7 mouse cellular contexts compared by ENCODE assay signal in the genomic region with DNA sequence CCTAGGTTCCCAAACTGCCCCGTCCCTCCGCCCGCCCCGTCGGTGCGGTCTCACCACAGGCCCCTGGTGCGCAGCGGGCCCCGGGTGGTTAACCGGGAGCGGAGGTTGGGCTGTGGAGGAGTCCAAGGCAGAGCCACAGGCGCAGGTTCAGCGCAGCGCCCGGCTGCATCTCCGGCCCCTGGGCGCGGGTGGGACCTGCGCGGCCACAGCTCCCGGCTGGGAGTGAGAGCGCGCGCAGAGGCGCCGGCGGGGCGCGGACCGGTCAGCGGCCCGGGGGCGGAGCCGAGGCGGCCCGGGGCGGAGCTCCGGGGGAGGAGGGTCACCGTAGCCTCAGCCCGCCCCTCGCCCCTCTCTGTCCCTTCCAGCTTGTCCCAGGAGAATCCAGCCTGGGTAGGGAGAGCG. TPM values are rescaled to one million over a fixed set of nuclear protein-coding genes. Genes with fewer than 3 reads are reported as not detected.
A peak's percentile ranks its signal among the peaks of the same experiment; 100 is the strongest.
DNase-seq lines count a peak whose midpoint lies in the region; ATAC-seq lines count a peak whose summit lies in the region.
"Not testable (repeated sequence)": the region's sequence is repeated elsewhere in the genome, so short reads cannot be mapped to it uniquely, and the experiment has no call there.

No protein-coding gene starts in this region.

- peak; percentile 76 for ATAC-seq in embryonic facial prominence, embryonic 15.5 days (ENCODE audit: insufficient number of reproducible peaks, low FRiP score, low TSS enrichment, low read depth)
- ATAC-seq in heart, embryonic 12.5 days (ENCODE audit: insufficient number of reproducible peaks, low FRiP score) = peak; percentile 77
- peak; percentile 94 for ATAC-seq in intestine, embryonic 15.5 days
- ATAC-seq in limb, embryonic 12.5 days (ENCODE audit: insufficient number of reproducible peaks, insufficient read depth, low FRiP score, low TSS enrichment, low read depth) = peak; percentile 52; the same call in 1 of the 2 replicates
- ATAC-seq in neural tube, embryonic 13.5 days (ENCODE audit: low read depth) = peak; percentile 65; the same call in 1 of the 2 replicates

- H3K36me3 ChIP-seq in embryonic facial prominence, embryonic 15.5 days; heart, embryonic 12.5 days; intestine, embryonic 15.5 days; limb, embryonic 12.5 days; neural tube, embryonic 13.5 days: not testable (repeated sequence)

- not testable (repeated sequence) for H3K9me3 ChIP-seq in embryonic facial prominence, embryonic 15.5 days (replicated peaks); heart, embryonic 12.5 days (replicated peaks); intestine, embryonic 15.5 days; limb, embryonic 12.5 days; neural tube, embryonic 13.5 days

- H3K4me3 ChIP-seq in embryonic facial prominence, embryonic 15.5 days (replicated peaks) = peak overlapping the region; percentile 45
- H3K4me3 ChIP-seq in heart, embryonic 12.5 days = peak overlapping the region; percentile 62
- H3K4me3 ChIP-seq in intestine, embryonic 15.5 days (replicated peaks) = peak overlapping the region; percentile 51
- H3K4me3 ChIP-seq in limb, embryonic 12.5 days (replicated peaks) = peak overlapping the region; percentile 46
- H3K4me3 ChIP-seq in neural tube, embryonic 13.5 days = peak overlapping the region; percentile 38

- WGBS in embryonic facial prominence, embryonic 15.5 days = under 1% methylated on average over 28 of the region's 42 CpGs
- WGBS in heart, embryonic 12.5 days = under 1% methylated on average over 35 of the region's 42 CpGs
- under 1% methylated on average over 35 of the region's 42 CpGs for WGBS in intestine, embryonic 15.5 days
- under 1% methylated on average over 36 of the region's 42 CpGs for WGBS in limb, embryonic 12.5 days
- 2% methylated on average over 29 of the region's 42 CpGs for WGBS in neural tube, embryonic 13.5 days

- H3K4me2 ChIP-seq in embryonic facial prominence, embryonic 15.5 days (replicated peaks) = peak overlapping the region; percentile 76
- H3K4me2 ChIP-seq in heart, embryonic 12.5 days = peak overlapping the region; percentile 95
- peak overlapping the region; percentile 92 for H3K4me2 ChIP-seq in intestine, embryonic 15.5 days (replicated peaks)
- peak overlapping the region; percentile 65 for H3K4me2 ChIP-seq in limb, embryonic 12.5 days
- H3K4me2 ChIP-seq in neural tube, embryonic 13.5 days = peak overlapping the region; percentile 61

- DNase-seq in adrenal gland, adult (ENCODE audit: inconsistent age in 2 of 2, low spot score in 1 of 2) = peak; percentile 49 to 74
- peak; percentile 38 for DNase-seq in lung, postnatal 10 days

- not testable (repeated sequence) for H3K9ac ChIP-seq in embryonic facial prominence, embryonic 15.5 days
- H3K9ac ChIP-seq in heart, embryonic 12.5 days = peak overlapping the region; percentile 74
- peak overlapping the region; percentile 50 for H3K9ac ChIP-seq in intestine, embryonic 15.5 days
- 0 out of 2 replicates have a peak overlapping the region, but pooled peaks have one; percentile 31 for H3K9ac ChIP-seq in limb, embryonic 12.5 days (replicated peaks)
- H3K9ac ChIP-seq in neural tube, embryonic 13.5 days = 0 out of 2 replicates have a peak overlapping the region, but pooled peaks have one; percentile 34

- peaks cover 51% of the 10 kb centered on the region for H3K27me3 ChIP-seq in embryonic facial prominence, embryonic 15.5 days
- peaks cover 52% of the 10 kb centered on the region for H3K27me3 ChIP-seq in heart, embryonic 12.5 days (replicated peaks)
- peaks cover 14% of the 10 kb centered on the region for H3K27me3 ChIP-seq in intestine, embryonic 15.5 days (replicated peaks)
- peaks cover 74% of the 10 kb centered on the region for H3K27me3 ChIP-seq in limb, embryonic 12.5 days
- peaks cover 65% of the 10 kb centered on the region for H3K27me3 ChIP-seq in neural tube, embryonic 13.5 days

- H3K4me1 ChIP-seq in embryonic facial prominence, embryonic 15.5 days = peaks cover 14% of the 10 kb centered on the region
- peaks cover 13% of the 10 kb centered on the region; the same call in 1 of the 2 replicates for H3K4me1 ChIP-seq in heart, embryonic 12.5 days (replicated peaks)
- H3K4me1 ChIP-seq in intestine, embryonic 15.5 days (replicated peaks); limb, embryonic 12.5 days (replicated peaks): not testable (repeated sequence)
- H3K4me1 ChIP-seq in neural tube, embryonic 13.5 days (replicated peaks) = peaks cover 11% of the 10 kb centered on the region; the same call in 1 of the 2 replicates

- not testable (repeated sequence) for H3K27ac ChIP-seq in embryonic facial prominence, embryonic 15.5 days (replicated peaks); heart, embryonic 12.5 days (ENCODE audit: poor library complexity, severe bottlenecking); intestine, embryonic 15.5 days; limb, embryonic 12.5 days; neural tube, embryonic 13.5 days (replicated peaks)

RNA-seq across cellular contexts. Expression of gene Olfr1373, which starts 22.6 kb away (rescaled TPM):
- polyA plus RNA-seq in embryonic facial prominence, embryonic 15.5 days (2015; fragmentation: Nextera tagmentation; extraction: Ambion mirVana) = not detected in 2 replicates
- polyA plus RNA-seq in heart, embryonic 12.5 days (2016; fragmentation: Nextera tagmentation; extraction: Ambion mirVana) = not detected in 2 replicates
- not detected in 2 replicates for polyA plus RNA-seq in intestine, embryonic 15.5 days (2015; fragmentation: Nextera tagmentation; extraction: Ambion mirVana)
- polyA plus RNA-seq in limb, embryonic 12.5 days (2016; fragmentation: Nextera tagmentation; extraction: Ambion mirVana) = not detected in 2 replicates
- polyA plus RNA-seq in neural tube, embryonic 13.5 days (2015; fragmentation: Nextera tagmentation; extraction: Ambion mirVana) = not detected in 2 replicates

RNA-seq across cellular contexts. Expression of gene Olfr1371, which starts 45.9 kb away (rescaled TPM):
- not detected in 2 replicates for polyA plus RNA-seq in embryonic facial prominence, embryonic 15.5 days (2015; fragmentation: Nextera tagmentation; extraction: Ambion mirVana)
- not detected in 2 replicates for polyA plus RNA-seq in heart, embryonic 12.5 days (2016; fragmentation: Nextera tagmentation; extraction: Ambion mirVana)
- polyA plus RNA-seq in intestine, embryonic 15.5 days (2015; fragmentation: Nextera tagmentation; extraction: Ambion mirVana) = not detected in 2 replicates
- not detected in 2 replicates for polyA plus RNA-seq in limb, embryonic 12.5 days (2016; fragmentation: Nextera tagmentation; extraction: Ambion mirVana)
- polyA plus RNA-seq in neural tube, embryonic 13.5 days (2015; fragmentation: Nextera tagmentation; extraction: Ambion mirVana) = not detected in 2 replicates
